Mouse (Mus musculus) MEL (cell line): ENCODE data around the gene Tent4a. TPM values are rescaled to one million over a fixed set of nuclear protein-coding genes. Genes with fewer than 3 reads are reported as not detected.

Experiments
- DNase-seq: peaks from one replicate; pipeline ENCODE4 v3.0.0; 2011; ENCODE audit warnings: low read depth, low spot score
- H3K27ac ChIP-seq: 2 replicates; pipeline ENCODE4 v1.5.1; 2012; ENCODE audit warnings: low read depth, mild to moderate bottlenecking, control low read depth, low read length, moderate library complexity; ENCODE audit not compliant: control insufficient read depth
- H3K27me3 ChIP-seq, 2 experiments: fragments of 150-350 bp in 1 of 2; sonication (generic) in 1 of 2; 2 replicates each; pipeline ENCODE4 v1.6.1; 2012; ENCODE audit warnings: low read length in 2 of 2, mild to moderate bottlenecking in 2 of 2, improper control_type of control experiment in 1 of 2, moderate library complexity in 1 of 2; ENCODE audit not compliant: insufficient read depth in 2 of 2, control insufficient read depth in 1 of 2
- H3K36me3 ChIP-seq, 2 experiments: 2 replicates each; pipeline ENCODE4 v1.6.1; 2012 to 2014; ENCODE audit warnings: low read length in 2 of 2, improper control_type of control experiment in 1 of 2, inconsistent platforms in 1 of 2, mild to moderate bottlenecking in 1 of 2; ENCODE audit not compliant: insufficient read depth in 2 of 2, control insufficient read depth in 1 of 2
- H3K4me1 ChIP-seq, 2 experiments: fragments of 150-350 bp in 1 of 2; sonication (generic) in 1 of 2; 2 replicates each; pipeline ENCODE4 v1.6.1; 2012; ENCODE audit warnings: low read length in 2 of 2, improper control_type of control experiment in 1 of 2, mild to moderate bottlenecking in 1 of 2; ENCODE audit not compliant: insufficient read depth in 2 of 2, control insufficient read depth in 1 of 2
- H3K4me3 ChIP-seq, 2 experiments: fragments of 150-350 bp in 1 of 2; sonication (generic) in 1 of 2; 2 replicates each; pipeline ENCODE4 v1.5.1; 2012; ENCODE audit warnings: low read depth in 2 of 2, low read length in 2 of 2, mild to moderate bottlenecking in 2 of 2, moderate library complexity in 2 of 2, control low read depth in 1 of 2, improper control_type of control experiment in 1 of 2; ENCODE audit not compliant: control insufficient read depth in 1 of 2, insufficient read depth in 1 of 2
- H3K79me2 ChIP-seq: 2 replicates; pipeline ENCODE4 v1.6.1; 2012; ENCODE audit warnings: mild to moderate bottlenecking, low read length, moderate library complexity; ENCODE audit not compliant: control insufficient read depth, poor library complexity, insufficient read depth
- H3K9ac ChIP-seq: 2 replicates; pipeline ENCODE4 v1.6.1; 2012; ENCODE audit warnings: low read depth, mild to moderate bottlenecking, control low read depth, low read length, moderate library complexity; ENCODE audit not compliant: control insufficient read depth, poor library complexity, severe bottlenecking
- H3K9me3 ChIP-seq: fragments of 150-350 bp; sonication (generic); replicated peaks from 2 replicates; pipeline ENCODE4 v1.6.1; 2012; ENCODE audit warnings: mild to moderate bottlenecking, low read length, improper control_type of control experiment, moderate library complexity; ENCODE audit not compliant: insufficient read depth
- BHLHE40 ChIP-seq: IDR thresholded peaks from 2 replicates; pipeline ENCODE4 v1.6.1; 2012; ENCODE audit warnings: low read depth, mild to moderate bottlenecking, inconsistent platforms, low read length, improper control_type of control experiment, borderline replicate concordance
- CHD2 ChIP-seq: IDR thresholded peaks from 2 replicates; pipeline ENCODE4 v1.6.1; 2011; ENCODE audit warnings: low read length, improper control_type of control experiment
- CTCF ChIP-seq, 3 experiments: IDR thresholded peaks in 2 of 3; conservative IDR thresholded peaks in 1 of 3; 2 replicates each; pipeline ENCODE4 v1.5.1; 2011 to 2012; ENCODE audit warnings: low read length in 3 of 3, low read depth in 2 of 3, mild to moderate bottlenecking in 2 of 3, improper control_type of control experiment in 1 of 3, inconsistent platforms in 1 of 3, mixed read lengths in 1 of 3, moderate library complexity in 1 of 3; ENCODE audit not compliant: control insufficient read depth in 1 of 3, insufficient read depth in 1 of 3, poor library complexity in 1 of 3, severe bottlenecking in 1 of 3
- E2F4 ChIP-seq: IDR thresholded peaks from 2 replicates; pipeline ENCODE4 v1.6.1; 2011; ENCODE audit warnings: low read depth, low read length, improper control_type of control experiment, borderline replicate concordance
- KAT2A ChIP-seq: conservative IDR thresholded peaks from 2 replicates; pipeline ENCODE4 v1.6.1; 2012; ENCODE audit warnings: low read depth, low read length, improper control_type of control experiment, inconsistent platforms
- MAFK ChIP-seq: IDR thresholded peaks from 2 replicates; pipeline ENCODE4 v1.6.1; 2011; ENCODE audit warnings: low read depth, mild to moderate bottlenecking, low read length, improper control_type of control experiment, borderline replicate concordance
- MAX ChIP-seq: IDR thresholded peaks from 2 replicates; pipeline ENCODE4 v1.6.1; 2011; ENCODE audit warnings: low read length, improper control_type of control experiment
- MAZ ChIP-seq: IDR thresholded peaks from 2 replicates; pipeline ENCODE4 v1.6.1; 2012; ENCODE audit warnings: low read depth, mild to moderate bottlenecking, inconsistent platforms, low read length, improper control_type of control experiment
- MEF2A ChIP-seq: IDR thresholded peaks from 2 replicates; pipeline ENCODE4 v1.6.1; 2014; ENCODE audit warnings: low read depth, mild to moderate bottlenecking, inconsistent platforms, low read length, improper control_type of control experiment; ENCODE audit not compliant: poor library complexity, insufficient replicate concordance, severe bottlenecking; ENCODE audit errors: extremely low read depth
- MXI1 ChIP-seq: IDR thresholded peaks from 2 replicates; pipeline ENCODE4 v1.6.1; 2011; ENCODE audit warnings: mild to moderate bottlenecking, low read depth, low read length, improper control_type of control experiment
- MYC ChIP-seq: IDR thresholded peaks from 2 replicates; pipeline ENCODE4 v1.6.1; 2011; ENCODE audit warnings: low read depth, mild to moderate bottlenecking, low read length, improper control_type of control experiment, moderate library complexity
- SIN3A ChIP-seq: IDR thresholded peaks from 2 replicates; pipeline ENCODE4 v1.6.1; 2012; ENCODE audit warnings: low read length, improper control_type of control experiment, inconsistent platforms
- SMC3 ChIP-seq: IDR thresholded peaks from 2 replicates; pipeline ENCODE4 v1.6.1; 2011; ENCODE audit warnings: low read depth, low read length, improper control_type of control experiment
- TBP ChIP-seq: IDR thresholded peaks from 2 replicates; pipeline ENCODE4 v1.8.0; 2011; ENCODE audit warnings: low read depth, low read length, improper control_type of control experiment
- TCF12 ChIP-seq: IDR thresholded peaks from 2 replicates; pipeline ENCODE4 v1.6.1; 2014; ENCODE audit warnings: low read depth, mild to moderate bottlenecking, inconsistent platforms, low read length, improper control_type of control experiment, moderate library complexity
- UBTF ChIP-seq: IDR thresholded peaks from 2 replicates; pipeline ENCODE4 v1.6.1; 2012; ENCODE audit warnings: low read depth, mild to moderate bottlenecking, inconsistent platforms, low read length, improper control_type of control experiment, moderate library complexity, borderline replicate concordance; ENCODE audit not compliant: insufficient read depth
- USF1 ChIP-seq: IDR thresholded peaks from 2 replicates; pipeline ENCODE4 v1.6.1; 2014; ENCODE audit warnings: low read depth, mild to moderate bottlenecking, inconsistent platforms, low read length, improper control_type of control experiment, moderate library complexity
- USF2 ChIP-seq, 2 experiments: IDR thresholded peaks; 2 replicates each; pipeline ENCODE4 v1.6.1; 2011 to 2012; ENCODE audit warnings: improper control_type of control experiment in 2 of 2, low read length in 2 of 2, borderline replicate concordance in 1 of 2, inconsistent platforms in 1 of 2, low read depth in 1 of 2, mild to moderate bottlenecking in 1 of 2; ENCODE audit not compliant: insufficient read depth in 1 of 2
- ZC3H11A ChIP-seq: IDR thresholded peaks from 2 replicates; pipeline ENCODE4 v1.6.1; 2012; ENCODE audit warnings: low read depth, mild to moderate bottlenecking, inconsistent platforms, low read length, improper control_type of control experiment
- ZKSCAN1 ChIP-seq: IDR thresholded peaks from 2 replicates; pipeline ENCODE4 v1.6.1; 2012; ENCODE audit warnings: low read depth, mild to moderate bottlenecking, inconsistent platforms, low read length, improper control_type of control experiment, moderate library complexity
- ZMIZ1 ChIP-seq: IDR thresholded peaks from 2 replicates; pipeline ENCODE4 v1.6.1; 2012; ENCODE audit warnings: low read depth, mild to moderate bottlenecking, inconsistent platforms, low read length, improper control_type of control experiment, moderate library complexity
- ZNF384 ChIP-seq: IDR thresholded peaks from 2 replicates; pipeline ENCODE4 v1.6.1; 2012; ENCODE audit warnings: low read depth, mild to moderate bottlenecking, inconsistent platforms, low read length, improper control_type of control experiment
- polyA plus RNA-seq, 2 experiments: library from polyadenylated mRNA; stranded (reverse) in 1 of 2; unstranded in 1 of 2; fragments of >175 nt in 1 of 2; fragments of >200 nt in 1 of 2; gene quantifications; 2 replicates each; pipeline versions ENCODE4 v1.2.1 to v1.2.4; 2012; ENCODE audit warnings: low replicate concordance in 2 of 2, low read depth in 1 of 2; ENCODE audit not compliant: insufficient read length in 2 of 2, insufficient read depth in 1 of 2, missing spikeins in 1 of 2
- total RNA-seq: library from RNA; depleted of rRNA; stranded (reverse); fragments of 300-350 nt; gene quantifications from 2 replicates; pipeline ENCODE4 v1.2.3, GENCODE M21; 2012

Gene Tent4a
- total and polyA plus RNA-seq, 3 experiments, result 12.2 to 18.4 TPM; not detected in 1

DNA sequence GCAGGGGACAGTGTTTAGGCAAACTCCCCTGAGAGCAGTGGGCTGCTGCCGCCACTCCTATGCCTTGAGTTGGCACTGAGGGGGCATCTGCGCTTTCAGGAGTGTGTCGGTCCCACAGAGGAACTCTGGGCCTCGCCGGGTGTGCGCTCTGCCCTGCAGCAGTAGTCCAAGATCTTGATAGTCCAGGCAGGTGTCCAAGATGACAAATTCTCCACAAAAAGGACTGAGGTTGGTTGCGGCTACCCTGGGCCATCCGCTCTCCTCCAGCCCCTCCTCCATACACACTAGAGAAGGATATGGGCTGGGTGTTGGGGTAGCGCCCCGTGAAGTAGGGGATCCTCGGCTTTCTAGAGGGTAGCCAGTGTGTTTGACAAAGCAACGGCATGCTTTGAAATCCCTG, 9.2 kb upstream of the Tent4a start:
- H3K27ac ChIP-seq, result no peak overlapping the region
- no peaks in the 10 kb centered on the region for H3K9me3 ChIP-seq
- peaks cover 0 to under 1% of the 10 kb centered on the region in 2 experiments; a peak in 1 of 4 replicates for H3K36me3 ChIP-seq
- H3K4me1 ChIP-seq, result peaks cover 0 to 3% of the 10 kb centered on the region in 2 experiments; a peak in 2 of 4 replicates
- peaks cover 0 to 1% of the 10 kb centered on the region in 2 experiments; a peak in 1 of 4 replicates for H3K27me3 ChIP-seq
- DNase-seq, result no peak
- TF ChIP-seq E2F4, result no peak
- TF ChIP-seq ZMIZ1, result no peak
- no peak for TF ChIP-seq TCF12
- no peak for TF ChIP-seq ZKSCAN1
- no peak for TF ChIP-seq SIN3A
- TF ChIP-seq ZNF384, result no peak
- no peak for TF ChIP-seq CHD2
- TF ChIP-seq BHLHE40, result no peak
- no peak for TF ChIP-seq SMC3
- H3K4me3 ChIP-seq, result no peak overlapping the region
- H3K9ac ChIP-seq, result no peak overlapping the region
- H3K79me2 ChIP-seq, result no peaks in the 10 kb centered on the region

DNA sequence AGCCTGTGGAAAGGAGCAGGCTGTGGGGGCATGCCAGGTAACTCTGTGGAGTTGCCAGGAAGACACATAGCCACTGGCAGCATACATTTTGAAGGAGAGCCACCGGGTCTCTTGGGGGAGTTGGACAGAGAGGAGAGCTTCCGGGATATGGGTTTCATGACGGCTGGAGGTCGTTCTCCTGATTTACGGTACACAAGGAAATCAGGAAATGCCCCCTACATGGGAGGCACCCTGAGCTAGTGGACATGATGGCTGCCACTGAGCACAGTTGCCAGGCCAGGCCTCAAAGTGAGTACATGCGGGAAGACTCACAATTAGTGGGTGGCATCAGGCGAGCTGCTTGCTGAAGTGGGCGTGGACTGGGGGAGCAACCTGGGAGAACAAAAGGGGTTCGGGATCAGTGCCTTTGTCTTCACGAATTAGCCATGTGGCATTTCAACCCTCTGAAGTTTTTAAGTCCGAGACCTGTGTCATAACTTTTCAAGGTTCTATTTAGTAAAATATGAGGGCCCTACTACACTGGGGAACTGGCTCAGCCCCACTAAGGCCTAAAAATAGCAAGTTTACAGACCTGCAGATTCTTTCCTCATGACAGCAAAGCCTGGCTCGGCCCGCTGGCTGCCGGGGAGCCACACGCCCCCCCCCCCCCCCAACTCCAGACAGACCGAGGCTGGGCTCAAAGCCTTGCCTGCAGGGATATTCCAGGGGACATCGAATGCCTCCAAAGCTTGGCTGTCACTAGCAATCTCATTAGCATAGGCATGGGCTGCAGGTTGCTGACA, 8.3 kb upstream of the Tent4a start:
- TF ChIP-seq UBTF (no peak), MAZ (no peak), CTCF (IDR thresholded peaks at IDR 0.05 in 2 of 3, conservative IDR thresholded peaks at IDR 0.05 in 1 of 3; ENCODE audit: control insufficient read depth in 1 of 3, insufficient read depth in 1 of 3, low read depth in 2 of 3, low read length in 3 of 3, poor library complexity in 1 of 3, severe bottlenecking in 1 of 3) (no peak), E2F4 (no peak), USF1 (no peak), SIN3A (no peak), ZC3H11A (no peak), MYC (no peak), MAX (no peak), MXI1 (no peak), MEF2A (no peak), USF2 (IDR thresholded peaks at IDR 0.05; ENCODE audit: borderline replicate concordance in 1 of 2, insufficient read depth in 1 of 2, low read depth in 1 of 2, low read length in 2 of 2) (no peak), KAT2A (no peak), BHLHE40 (no peak), TBP (no peak), MAFK (no peak)
- 0 out of 4 replicates have a peak, but pooled peaks cover 0 to 1% of the 10 kb centered on the region in 2 experiments for H3K27me3 ChIP-seq
- no peak overlapping the region for H3K27ac ChIP-seq
- H3K4me1 ChIP-seq, result peaks cover 0 to 7% of the 10 kb centered on the region in 2 experiments; a peak in 2 of 4 replicates
- peaks cover 0 to 2% of the 10 kb centered on the region in 2 experiments; a peak in 1 of 4 replicates for H3K36me3 ChIP-seq
- no peaks in the 10 kb centered on the region for H3K79me2 ChIP-seq
- DNase-seq, result no peak
- H3K9me3 ChIP-seq, result no peaks in the 10 kb centered on the region
- no peak overlapping the region for H3K4me3 ChIP-seq
- no peak overlapping the region for H3K9ac ChIP-seq
